Mouse (Mus musculus): ENCODE measurements at regions not wholly inside any gene's neighbourhood (a gene's known extent, or its start where the extent isn't known, plus 50 kb on each side); places are given as distances from the start of the nearest gene placed in this dataset.

GRCm38 (mm10) chr7:136707200-136708003 lies 187.0 kb upstream of the Mgmt start:
- TF ChIP-seq USF1 (IDR thresholded peaks at IDR 0.05; ENCODE audit: low read depth) = no peak
- TF ChIP-seq CTCF (IDR thresholded peaks at IDR 0.05; ENCODE audit: control insufficient read depth, insufficient read depth, insufficient read length) = no peak
- TF ChIP-seq MYOD1 (IDR thresholded peaks at IDR 0.05; ENCODE audit: control insufficient read depth, insufficient read length, low read depth) = no peak
- TF ChIP-seq MAX (IDR thresholded peaks at IDR 0.05) = no peak
- TF ChIP-seq CEBPB (IDR thresholded peaks at IDR 0.05; ENCODE audit: low read depth) = no peak
- TF ChIP-seq MYOG (IDR thresholded peaks at IDR 0.05; ENCODE audit: control insufficient read depth, extremely low read depth, insufficient read length) = no peak
